Mouse (Mus musculus): ENCODE measurements at regions not wholly inside any gene's neighbourhood (a gene's known extent, or its start where the extent isn't known, plus 50 kb on each side); places are given as distances from the start of the nearest gene placed in this dataset.

GRCm38 (mm10) chr7:124685424-124685823 is 702.8 kb downstream of the Hs3st4 start:
- TF ChIP-seq CTCF (IDR thresholded peaks at IDR 0.05; ENCODE audit: low read depth) (no peak), EP300 (IDR thresholded peaks at IDR 0.05; ENCODE audit: low read depth) (no peak)

All from liver, postnatal 0 days (tissue).